Mouse (Mus musculus): ENCODE data around the gene Acot3. TPM values are rescaled to one million over a fixed set of nuclear protein-coding genes. Genes with fewer than 3 reads are reported as not detected.

Acot3 gene
- total and polyA plus RNA-seq, 3 experiments = not detected

GRCm38 (mm10) chr12:84053173-84053572, 1.2 kb downstream of the Acot3 start:
- Histone ChIP-seq H3K4me1 (ENCODE audit: control insufficient read depth in 1 of 2, insufficient read depth in 2 of 2) (no peaks in the 10 kb centered on the region), H3K9ac (ENCODE audit: insufficient read depth, low read depth) (no peak overlapping the region), H3K4me3 (replicated peaks in 1 of 3; ENCODE audit: low read depth in 2 of 3, low read length in 2 of 3, poor library complexity in 1 of 3) (no peak overlapping the region), H3K79me2 (replicated peaks; ENCODE audit: control insufficient read depth, extremely low read depth, insufficient read depth, poor library complexity, severe bottlenecking) (no peaks in the 10 kb centered on the region), H3K36me3 (replicated peaks in 1 of 2; ENCODE audit: control insufficient read depth in 1 of 2, insufficient read depth in 1 of 2, low read length in 1 of 2) (no peaks in the 10 kb centered on the region), H3K4me2 (ENCODE audit: insufficient read depth, low read depth, poor library complexity, severe bottlenecking) (no peak overlapping the region), H3K9me3 (replicated peaks; ENCODE audit: low read length) (peaks cover 3% of the 10 kb centered on the region), H3K27ac (ENCODE audit: insufficient read depth, low read depth) (no peak overlapping the region), H3K27me3 (replicated peaks) (no peaks in the 10 kb centered on the region)
- no peak for TF ChIP-seq ZMIZ1 (IDR thresholded peaks at IDR 0.05; ENCODE audit: low read depth, low read length)
- no peak for TF ChIP-seq TBP (conservative IDR thresholded peaks at IDR 0.05; ENCODE audit: low read depth, low read length)
- TF ChIP-seq POLR2A (IDR thresholded peaks at IDR 0.05; ENCODE audit: low read depth, low read length) = no peak
- TF ChIP-seq MYC (IDR thresholded peaks at IDR 0.05; ENCODE audit: low read depth, low read length) = no peak
- TF ChIP-seq MAX (IDR thresholded peaks at IDR 0.05; ENCODE audit: low read length) = no peak
- no peak for TF ChIP-seq IRF4 (IDR thresholded peaks at IDR 0.05; ENCODE audit: low read depth, low read length)
- no peak for TF ChIP-seq MAFK (IDR thresholded peaks at IDR 0.05; ENCODE audit: insufficient replicate concordance, low read length)
- TF ChIP-seq TCF12 (IDR thresholded peaks at IDR 0.05; ENCODE audit: low read depth, low read length) = no peak
- no peak for TF ChIP-seq CHD1 (IDR thresholded peaks at IDR 0.05; ENCODE audit: low read depth, low read length)
- TF ChIP-seq ETS1 (conservative IDR thresholded peaks at IDR 0.05; ENCODE audit: low read depth, low read length) = no peak
- no peak for TF ChIP-seq NELFE (IDR thresholded peaks at IDR 0.05; ENCODE audit: low read depth, low read length)
- TF ChIP-seq ZC3H11A (IDR thresholded peaks at IDR 0.05; ENCODE audit: low read depth, low read length) = no peak
- no peak for TF ChIP-seq USF1 (IDR thresholded peaks at IDR 0.05; ENCODE audit: low read depth, low read length)
- TF ChIP-seq HCFC1 (IDR thresholded peaks at IDR 0.05; ENCODE audit: low read depth, low read length) = no peak
- TF ChIP-seq MAZ (IDR thresholded peaks at IDR 0.05; ENCODE audit: low read depth, low read length) = no peak
- no peak for TF ChIP-seq EP300 (IDR thresholded peaks at IDR 0.05; ENCODE audit: low read length)
- in situ Hi-C loops (cut with MboI; ENCODE audit: low pct_ligation_motif_present, low pct_unique_long_range_greater_than_20kb, low sequenced_read_pairs) (loop anchor here (25.0 kb wide), 2 partner anchors 91 to 266 kb away; partner anchors contain the start of gene Riox1), dilution Hi-C loops (cut with MboI; ENCODE audit: extremely low pct_ligation_motif_present, extremely low pct_unique_long_range_greater_than_20kb, low sequenced_read_pairs) (no loop called here)
- no peak for DNase-seq (ENCODE audit: extremely low read depth)

- dilution Hi-C loops (cut with MboI; ENCODE audit: extremely low pct_ligation_motif_present, extremely low pct_unique_long_range_greater_than_20kb, low sequenced_read_pairs) = no loop called here
- Histone ChIP-seq H3K79me2 (replicated peaks; ENCODE audit: control insufficient read depth, extremely low read depth, insufficient read depth, poor library complexity, severe bottlenecking) (no peaks in the 10 kb centered on the region), H3K4me1 (ENCODE audit: control insufficient read depth in 1 of 2, insufficient read depth in 2 of 2) (no peaks in the 10 kb centered on the region), H3K27me3 (replicated peaks) (no peaks in the 10 kb centered on the region), H3K27ac (ENCODE audit: insufficient read depth, low read depth) (no peak overlapping the region), H3K36me3 (replicated peaks in 1 of 2; ENCODE audit: control insufficient read depth in 1 of 2, insufficient read depth in 1 of 2, low read length in 1 of 2) (no peaks in the 10 kb centered on the region), H3K9ac (ENCODE audit: insufficient read depth, low read depth) (no peak overlapping the region), H3K4me3 (replicated peaks in 1 of 3; ENCODE audit: low read depth in 2 of 3, low read length in 2 of 3, poor library complexity in 1 of 3) (no peak overlapping the region), H3K4me2 (ENCODE audit: insufficient read depth, low read depth, poor library complexity, severe bottlenecking) (no peak overlapping the region), H3K9me3 (replicated peaks; ENCODE audit: low read length) (no peaks in the 10 kb centered on the region)
- in situ Hi-C loops (cut with MboI; ENCODE audit: low pct_ligation_motif_present, low pct_unique_long_range_greater_than_20kb, low sequenced_read_pairs) = loop anchor here (25.0 kb wide), 2 partner anchors 92 to 267 kb away; partner anchors contain the start of gene Riox1
- no peak for DNase-seq (ENCODE audit: extremely low read depth)
- no peak for TF ChIP-seq SMC3 (IDR thresholded peaks at IDR 0.05; ENCODE audit: low read depth, low read length)
- TF ChIP-seq CHD2 (IDR thresholded peaks at IDR 0.05; ENCODE audit: low read length) = no peak
- TF ChIP-seq USF2 (conservative IDR thresholded peaks at IDR 0.05; ENCODE audit: low read depth, low read length) = no peak
- no peak for TF ChIP-seq PAX5 (IDR thresholded peaks at IDR 0.05; ENCODE audit: low read length)
- TF ChIP-seq EP300 (IDR thresholded peaks at IDR 0.05; ENCODE audit: low read length) = no peak
- no peak for TF ChIP-seq MAZ (IDR thresholded peaks at IDR 0.05; ENCODE audit: low read depth, low read length)
- TF ChIP-seq NRF1 (IDR thresholded peaks at IDR 0.05; ENCODE audit: low read depth, low read length) = no peak
- TF ChIP-seq ZMIZ1 (IDR thresholded peaks at IDR 0.05; ENCODE audit: low read depth, low read length) = no peak
- TF ChIP-seq TCF12 (IDR thresholded peaks at IDR 0.05; ENCODE audit: low read depth, low read length) = no peak
- no peak for TF ChIP-seq KAT2A (IDR thresholded peaks at IDR 0.05; ENCODE audit: insufficient replicate concordance, low read length)
- no peak for TF ChIP-seq TBP (conservative IDR thresholded peaks at IDR 0.05; ENCODE audit: low read depth, low read length)
- TF ChIP-seq ELF1 (IDR thresholded peaks at IDR 0.05; ENCODE audit: low read depth, low read length) = no peak
- TF ChIP-seq RAD21 (IDR thresholded peaks at IDR 0.05; ENCODE audit: low read depth, low read length) = no peak
- no peak for TF ChIP-seq SIN3A (IDR thresholded peaks at IDR 0.05; ENCODE audit: low read length)
- TF ChIP-seq ZC3H11A (IDR thresholded peaks at IDR 0.05; ENCODE audit: low read depth, low read length) = no peak
Measured at GRCm38 (mm10) chr12:84053679-84054391, 1.9 kb downstream of the Acot3 start.
